ENCODE assay signal across 8 mouse cellular contexts in the genomic region with DNA sequence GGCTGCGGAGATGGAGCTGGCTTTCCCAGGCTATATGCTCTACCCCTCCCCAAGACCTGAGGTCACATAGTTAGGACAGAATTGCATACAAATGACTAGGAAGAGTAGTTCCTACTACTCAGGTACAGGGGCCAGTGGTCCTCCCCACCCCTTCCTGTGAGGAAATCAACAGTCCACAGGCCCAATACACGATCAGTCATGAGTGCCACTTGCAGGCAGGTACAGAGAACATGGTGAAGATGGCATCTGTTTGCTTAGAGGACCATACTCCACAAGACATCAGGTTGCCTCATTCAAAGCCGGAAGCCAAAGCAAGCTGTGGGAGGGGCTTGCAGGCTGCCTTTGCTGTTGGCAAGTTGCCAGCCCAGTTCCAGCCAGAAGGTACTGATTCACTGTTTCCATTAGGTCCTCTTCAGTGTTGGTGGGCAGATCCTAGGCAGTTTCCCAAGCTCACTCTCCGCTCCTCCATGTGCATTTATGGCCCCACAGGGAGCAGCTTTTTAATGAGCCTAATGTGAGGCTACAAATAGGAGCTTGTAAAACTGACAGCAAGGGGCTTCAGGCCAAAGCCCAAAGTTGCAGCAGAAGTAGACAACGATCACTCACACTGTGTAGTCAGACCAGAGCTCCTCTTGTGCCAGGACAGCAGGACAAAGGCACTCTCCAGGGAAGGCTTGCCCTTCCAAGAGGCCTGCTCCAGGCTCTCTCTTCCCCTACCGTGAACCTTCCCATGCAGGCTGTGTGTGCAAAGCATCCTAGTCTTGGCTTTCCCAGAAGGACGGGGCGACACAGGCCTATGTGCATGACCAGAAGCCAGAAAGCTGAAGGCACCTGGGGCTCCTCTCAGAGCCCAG.
DNase-seq lines count a peak whose midpoint lies in the region; ATAC-seq lines count a peak whose summit lies in the region.

No protein-coding gene starts in this region.

- no peaks in the 10 kb centered on the region for H3K36me3 ChIP-seq in embryonic facial prominence, embryonic 15.5 days

- no peak overlapping the region for H3K4me2 ChIP-seq in embryonic facial prominence, embryonic 15.5 days (replicated peaks)

- H3K9ac ChIP-seq in embryonic facial prominence, embryonic 15.5 days: no peak overlapping the region

- no peaks in the 10 kb centered on the region for H3K9me3 ChIP-seq in embryonic facial prominence, embryonic 15.5 days (replicated peaks)

- 52% methylated on average over 8 of the region's 8 CpGs for WGBS in embryonic facial prominence, embryonic 15.5 days

- intact Hi-C loops in heart, postnatal 36 days (cut with DNase I): no loop called here

- H3K27ac ChIP-seq in embryonic facial prominence, embryonic 15.5 days (replicated peaks): peak overlapping the region; percentile 53; the same call in 1 of the 2 replicates

- ATAC-seq in CD4-positive, CD25-positive, alpha-beta regulatory T cell, adult 4 months: peak; percentile 87
- peak; percentile 25; the same call in 1 of the 2 replicates for ATAC-seq in embryonic facial prominence, embryonic 15.5 days (ENCODE audit: insufficient number of reproducible peaks, low FRiP score, low TSS enrichment, low read depth)
- peak; percentile 69 for ATAC-seq in megakaryocyte, adult 5-6 weeks (ENCODE audit: poor library complexity, severe bottlenecking)

- DNase-seq in cerebellum, postnatal 10 days: peak; percentile 81 to 82
- no peak for DNase-seq in cerebellum, adult 18-20 months
- DNase-seq in heart, postnatal 36 days: peak; percentile 39 to 56
- peak; percentile 79 for DNase-seq in layer of hippocampus, adult 9-11 months
- peak; percentile 79 for DNase-seq in thymus, postnatal 0 days (ENCODE audit: low spot score)

- no peak overlapping the region for H3K4me3 ChIP-seq in embryonic facial prominence, embryonic 15.5 days (replicated peaks)

- peaks cover 34% of the 10 kb centered on the region for H3K4me1 ChIP-seq in embryonic facial prominence, embryonic 15.5 days

- H3K27me3 ChIP-seq in embryonic facial prominence, embryonic 15.5 days: no peaks in the 10 kb centered on the region

Comparison
In these comparisons a context has a peak if more than half of its experiments do, and no peak if none do; other contexts are left out.
1. DNase-seq: peak in cerebellum, postnatal 10 days (2 of 2), heart, postnatal 36 days (2 of 2), layer of hippocampus, adult 9-11 months (single experiment) and thymus, postnatal 0 days (single experiment); none in cerebellum, adult 18-20 months (0 of 2).
2. ATAC-seq: peak in every context shown above with its lines; median percentile 87 in CD4-positive, CD25-positive, alpha-beta regulatory T cell, adult 4 months; 69 in megakaryocyte, adult 5-6 weeks; 25 in embryonic facial prominence, embryonic 15.5 days.